Mouse (Mus musculus) brain, embryonic 14.5 days (tissue): Measurements from ENCODE around the gene Psmb6.

ENCODE experiments used
- CTCF ChIP-seq: fragments of 200-500 bp; IDR thresholded peaks from 2 replicates; pipeline ENCODE4 v1.5.1; 2012; ENCODE audit warnings: inconsistent platforms, mild to moderate bottlenecking, moderate library complexity, borderline replicate concordance; ENCODE audit not compliant: insufficient read depth, insufficient read length; ENCODE audit errors: extremely low read depth
- POLR2A ChIP-seq: fragments of 200-500 bp; IDR thresholded peaks from 2 replicates; pipeline ENCODE4 v1.6.1; 2012; ENCODE audit warnings: mild to moderate bottlenecking, inconsistent platforms, borderline replicate concordance; ENCODE audit not compliant: poor library complexity, insufficient read depth, insufficient read length, severe bottlenecking; ENCODE audit errors: extremely low read depth

- no peak for TF ChIP-seq CTCF
- no peak for TF ChIP-seq POLR2A
These were observed 37.4 kb upstream of the Psmb6 start for GRCm38 (mm10) chr11:70487816-70488215.
